Mouse (Mus musculus): ENCODE data around the gene Ggn.

DNA sequence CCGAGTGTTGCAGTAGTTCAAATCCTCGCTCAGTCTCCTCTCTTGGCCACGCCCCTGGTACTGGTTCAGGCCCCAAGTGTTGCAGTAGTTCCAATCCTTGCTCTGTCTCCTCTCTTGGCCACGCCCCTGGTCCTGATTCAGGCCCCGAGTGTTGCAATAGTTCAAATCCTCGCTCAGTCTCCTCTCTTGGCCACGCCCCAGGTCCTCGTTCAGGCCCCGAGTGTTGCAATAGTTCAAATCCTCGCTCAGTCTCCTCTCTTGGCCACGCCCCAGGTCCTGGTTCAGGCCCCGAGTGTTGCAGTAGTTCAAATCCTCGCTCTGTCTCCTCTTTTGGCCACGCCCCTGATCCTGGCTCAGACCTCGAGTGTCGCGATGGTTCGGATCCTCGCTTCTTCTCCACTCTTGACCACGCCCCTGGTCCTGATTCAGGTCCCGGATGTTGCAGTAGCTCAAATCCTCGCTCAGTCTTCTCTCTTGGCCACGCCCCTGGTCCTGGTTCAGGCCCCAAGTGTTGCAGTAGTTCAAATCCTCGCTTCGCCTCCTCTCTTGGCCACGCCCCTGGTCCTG is 42.3 kb downstream of the Ggn start:
- TF ChIP-seq CTCF (IDR thresholded peaks at IDR 0.05; ENCODE audit: insufficient read depth, low read length), result no peak
- TF ChIP-seq POLR2A (IDR thresholded peaks at IDR 0.05; ENCODE audit: borderline replicate concordance, extremely low read depth, low read depth, low read length), result no peak
